Mouse (Mus musculus) MEL (cell line): ENCODE measurements around the gene Olfr1160.

Source experiments
- CHD2 ChIP-seq: IDR thresholded peaks from 2 replicates; pipeline ENCODE4 v1.6.1; 2011; ENCODE audit warnings: low read length, improper control_type of control experiment
- CTCF ChIP-seq, 3 experiments: IDR thresholded peaks in 2 of 3; conservative IDR thresholded peaks in 1 of 3; 2 replicates each; pipeline ENCODE4 v1.5.1; 2011 to 2012; ENCODE audit warnings: low read length in 3 of 3, low read depth in 2 of 3, mild to moderate bottlenecking in 2 of 3, improper control_type of control experiment in 1 of 3, inconsistent platforms in 1 of 3, mixed read lengths in 1 of 3, moderate library complexity in 1 of 3; ENCODE audit not compliant: control insufficient read depth in 1 of 3, insufficient read depth in 1 of 3, poor library complexity in 1 of 3, severe bottlenecking in 1 of 3
- ELF1 ChIP-seq: IDR thresholded peaks from 2 replicates; pipeline ENCODE4 v1.6.1; 2014; ENCODE audit warnings: low read depth, mild to moderate bottlenecking, inconsistent platforms, low read length, improper control_type of control experiment, moderate library complexity
- EP300 ChIP-seq, 2 experiments: IDR thresholded peaks; 2 replicates each; pipeline ENCODE4 v1.6.1; 2011; ENCODE audit warnings: improper control_type of control experiment in 2 of 2, low read length in 2 of 2, low read depth in 1 of 2, mild to moderate bottlenecking in 1 of 2
- GABPA ChIP-seq: IDR thresholded peaks from 2 replicates; pipeline ENCODE4 v1.6.1; 2012; ENCODE audit warnings: low read depth, mild to moderate bottlenecking, inconsistent platforms, low read length, improper control_type of control experiment, moderate library complexity
- HCFC1 ChIP-seq: IDR thresholded peaks from 2 replicates; pipeline ENCODE4 v1.6.1; 2012; ENCODE audit warnings: low read depth, mild to moderate bottlenecking, inconsistent platforms, low read length, improper control_type of control experiment, moderate library complexity
- KAT2A ChIP-seq: conservative IDR thresholded peaks from 2 replicates; pipeline ENCODE4 v1.6.1; 2012; ENCODE audit warnings: low read depth, low read length, improper control_type of control experiment, inconsistent platforms
- RAD21 ChIP-seq: IDR thresholded peaks from 2 replicates; pipeline ENCODE4 v1.6.1; 2011; ENCODE audit warnings: mild to moderate bottlenecking, low read depth, low read length, improper control_type of control experiment
- TCF12 ChIP-seq: IDR thresholded peaks from 2 replicates; pipeline ENCODE4 v1.6.1; 2014; ENCODE audit warnings: low read depth, mild to moderate bottlenecking, inconsistent platforms, low read length, improper control_type of control experiment, moderate library complexity
- UBTF ChIP-seq: IDR thresholded peaks from 2 replicates; pipeline ENCODE4 v1.6.1; 2012; ENCODE audit warnings: low read depth, mild to moderate bottlenecking, inconsistent platforms, low read length, improper control_type of control experiment, moderate library complexity, borderline replicate concordance; ENCODE audit not compliant: insufficient read depth
- USF2 ChIP-seq, 2 experiments: IDR thresholded peaks; 2 replicates each; pipeline ENCODE4 v1.6.1; 2011 to 2012; ENCODE audit warnings: improper control_type of control experiment in 2 of 2, low read length in 2 of 2, borderline replicate concordance in 1 of 2, inconsistent platforms in 1 of 2, low read depth in 1 of 2, mild to moderate bottlenecking in 1 of 2; ENCODE audit not compliant: insufficient read depth in 1 of 2
- ZMIZ1 ChIP-seq: IDR thresholded peaks from 2 replicates; pipeline ENCODE4 v1.6.1; 2012; ENCODE audit warnings: low read depth, mild to moderate bottlenecking, inconsistent platforms, low read length, improper control_type of control experiment, moderate library complexity
- ZNF384 ChIP-seq: IDR thresholded peaks from 2 replicates; pipeline ENCODE4 v1.6.1; 2012; ENCODE audit warnings: low read depth, mild to moderate bottlenecking, inconsistent platforms, low read length, improper control_type of control experiment

DNA sequence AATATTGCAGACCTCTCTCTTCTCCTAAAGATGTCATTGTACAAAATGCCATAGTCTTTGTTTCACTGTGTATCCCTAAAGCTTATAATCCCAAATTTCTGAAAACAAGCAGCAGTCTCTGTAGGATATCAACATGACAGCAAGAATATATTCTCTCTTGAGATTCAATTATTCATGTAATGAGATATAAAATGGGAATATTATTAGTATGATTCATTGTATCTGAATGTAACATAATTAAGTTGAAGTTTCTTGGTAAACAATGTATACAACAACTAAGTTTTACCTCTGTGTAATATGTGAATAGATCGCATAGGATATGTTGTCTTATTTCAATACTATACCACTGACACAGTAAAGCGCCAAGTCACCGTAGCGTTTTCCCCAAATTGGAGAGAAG, 39.9 kb downstream of the Olfr1160 start, which contains the start of gene Olfr1157:
- TF ChIP-seq RAD21 (no peak), ZMIZ1 (no peak), TCF12 (no peak), UBTF (no peak), EP300 (IDR thresholded peaks at IDR 0.05; ENCODE audit: low read depth in 1 of 2, low read length in 2 of 2) (no peak), GABPA (no peak), CTCF (IDR thresholded peaks at IDR 0.05 in 2 of 3, conservative IDR thresholded peaks at IDR 0.05 in 1 of 3; ENCODE audit: control insufficient read depth in 1 of 3, insufficient read depth in 1 of 3, low read depth in 2 of 3, low read length in 3 of 3, poor library complexity in 1 of 3, severe bottlenecking in 1 of 3) (no peak), CHD2 (no peak), ELF1 (no peak), HCFC1 (no peak), USF2 (IDR thresholded peaks at IDR 0.05; ENCODE audit: borderline replicate concordance in 1 of 2, insufficient read depth in 1 of 2, low read depth in 1 of 2, low read length in 2 of 2) (no peak), ZNF384 (no peak), KAT2A (no peak)
